Mouse (Mus musculus): ENCODE measurements around the gene Map3k4. TPM values are rescaled to one million over a fixed set of nuclear protein-coding genes. Genes with fewer than 3 reads are reported as not detected.

The Map3k4 gene
- total and polyA plus RNA-seq, 3 experiments: 12.7 to 22.6 (median 20.9) TPM

- Histone ChIP-seq H3K4me1 (ENCODE audit: control insufficient read depth in 1 of 2, insufficient read depth in 2 of 2) (no peaks in the 10 kb centered on the region), H3K27me3 (replicated peaks) (no peaks in the 10 kb centered on the region), H3K79me2 (replicated peaks; ENCODE audit: control insufficient read depth, extremely low read depth, insufficient read depth, poor library complexity, severe bottlenecking) (no peaks in the 10 kb centered on the region), H3K27ac (ENCODE audit: insufficient read depth, low read depth) (no peak overlapping the region), H3K4me2 (ENCODE audit: insufficient read depth, low read depth, poor library complexity, severe bottlenecking) (no peak overlapping the region), H3K9ac (ENCODE audit: insufficient read depth, low read depth) (no peak overlapping the region), H3K9me3 (replicated peaks; ENCODE audit: low read length) (no peaks in the 10 kb centered on the region), H3K36me3 (replicated peaks in 1 of 2; ENCODE audit: control insufficient read depth in 1 of 2, insufficient read depth in 1 of 2, low read length in 1 of 2) (peaks cover 45 to 88% of the 10 kb centered on the region in 2 experiments), H3K4me3 (replicated peaks in 1 of 3; ENCODE audit: low read depth in 2 of 3, low read length in 2 of 3, poor library complexity in 1 of 3) (no peak overlapping the region)
- TF ChIP-seq POLR2A (IDR thresholded peaks at IDR 0.05; ENCODE audit: low read depth, low read length): no peak
- no peak for TF ChIP-seq ELF1 (IDR thresholded peaks at IDR 0.05; ENCODE audit: low read depth, low read length)
- TF ChIP-seq ZC3H11A (IDR thresholded peaks at IDR 0.05; ENCODE audit: low read depth, low read length): no peak
- no peak for TF ChIP-seq ZNF384 (IDR thresholded peaks at IDR 0.05; ENCODE audit: low read depth, low read length)
- no peak for TF ChIP-seq JUN (IDR thresholded peaks at IDR 0.05; ENCODE audit: insufficient read depth, low read depth, low read length)
- TF ChIP-seq MYC (IDR thresholded peaks at IDR 0.05; ENCODE audit: low read depth, low read length): no peak
- no peak for TF ChIP-seq NELFE (IDR thresholded peaks at IDR 0.05; ENCODE audit: low read depth, low read length)
- no peak for TF ChIP-seq ZKSCAN1 (IDR thresholded peaks at IDR 0.05; ENCODE audit: borderline replicate concordance, low read depth, low read length)
- no peak for TF ChIP-seq MAFK (IDR thresholded peaks at IDR 0.05; ENCODE audit: insufficient replicate concordance, low read length)
- TF ChIP-seq IRF4 (IDR thresholded peaks at IDR 0.05; ENCODE audit: low read depth, low read length): no peak
- no peak for TF ChIP-seq GABPA (IDR thresholded peaks at IDR 0.05; ENCODE audit: insufficient replicate concordance, low read depth, low read length)
- TF ChIP-seq USF2 (conservative IDR thresholded peaks at IDR 0.05; ENCODE audit: low read depth, low read length): no peak
- no peak for TF ChIP-seq SMC3 (IDR thresholded peaks at IDR 0.05; ENCODE audit: low read depth, low read length)
- no peak for TF ChIP-seq E2F4 (IDR thresholded peaks at IDR 0.05; ENCODE audit: insufficient replicate concordance, low read depth, low read length)
- TF ChIP-seq CHD1 (IDR thresholded peaks at IDR 0.05; ENCODE audit: low read depth, low read length): no peak
- no peak for TF ChIP-seq CHD2 (IDR thresholded peaks at IDR 0.05; ENCODE audit: low read length)
- dilution Hi-C loops (cut with MboI; ENCODE audit: extremely low pct_ligation_motif_present, extremely low pct_unique_long_range_greater_than_20kb, low sequenced_read_pairs): no loop called here
- in situ Hi-C loops (cut with MboI; ENCODE audit: low pct_ligation_motif_present, low pct_unique_long_range_greater_than_20kb, low sequenced_read_pairs): no loop called here
- DNase-seq (ENCODE audit: extremely low read depth): no peak
These were observed 88.8 kb downstream of the Map3k4 start for GRCm38 (mm10) chr17:12229756-12230155.

- in situ Hi-C loops (cut with MboI; ENCODE audit: low pct_ligation_motif_present, low pct_unique_long_range_greater_than_20kb, low sequenced_read_pairs): no loop called here
- Histone ChIP-seq H3K4me3 (replicated peaks in 1 of 3; ENCODE audit: low read depth in 2 of 3, low read length in 2 of 3, poor library complexity in 1 of 3) (no peak overlapping the region), H3K79me2 (replicated peaks; ENCODE audit: control insufficient read depth, extremely low read depth, insufficient read depth, poor library complexity, severe bottlenecking) (no peaks in the 10 kb centered on the region), H3K27ac (ENCODE audit: insufficient read depth, low read depth) (no peak overlapping the region), H3K4me1 (ENCODE audit: control insufficient read depth in 1 of 2, insufficient read depth in 2 of 2) (peaks cover 0 to 9% of the 10 kb centered on the region in 2 experiments; a peak in 2 of 4 replicates), H3K9ac (ENCODE audit: insufficient read depth, low read depth) (no peak overlapping the region), H3K27me3 (replicated peaks) (no peaks in the 10 kb centered on the region), H3K36me3 (replicated peaks in 1 of 2; ENCODE audit: control insufficient read depth in 1 of 2, insufficient read depth in 1 of 2, low read length in 1 of 2) (peaks cover 39 to 88% of the 10 kb centered on the region in 2 experiments), H3K4me2 (ENCODE audit: insufficient read depth, low read depth, poor library complexity, severe bottlenecking) (no peak overlapping the region), H3K9me3 (replicated peaks; ENCODE audit: low read length) (no peaks in the 10 kb centered on the region)
- no peak for TF ChIP-seq MAZ (IDR thresholded peaks at IDR 0.05; ENCODE audit: low read depth, low read length)
- no peak for TF ChIP-seq CTCF (conservative IDR thresholded peaks at IDR 0.05 in 1 of 2, IDR thresholded peaks at IDR 0.05 in 1 of 2; ENCODE audit: low read depth in 2 of 2, low read length in 2 of 2)
- no peak for TF ChIP-seq ZNF384 (IDR thresholded peaks at IDR 0.05; ENCODE audit: low read depth, low read length)
- no peak for TF ChIP-seq POLR2A (IDR thresholded peaks at IDR 0.05; ENCODE audit: low read depth, low read length)
- no peak for TF ChIP-seq NELFE (IDR thresholded peaks at IDR 0.05; ENCODE audit: low read depth, low read length)
- no peak for TF ChIP-seq E2F4 (IDR thresholded peaks at IDR 0.05; ENCODE audit: insufficient replicate concordance, low read depth, low read length)
- no peak for TF ChIP-seq PAX5 (IDR thresholded peaks at IDR 0.05; ENCODE audit: low read length)
- no peak for TF ChIP-seq EP300 (IDR thresholded peaks at IDR 0.05; ENCODE audit: low read length)
- no peak for TF ChIP-seq RCOR1 (conservative IDR thresholded peaks at IDR 0.05; ENCODE audit: low read depth, low read length)
- no peak for TF ChIP-seq SIN3A (IDR thresholded peaks at IDR 0.05; ENCODE audit: low read length)
- no peak for TF ChIP-seq ZC3H11A (IDR thresholded peaks at IDR 0.05; ENCODE audit: low read depth, low read length)
- TF ChIP-seq USF1 (IDR thresholded peaks at IDR 0.05; ENCODE audit: low read depth, low read length): no peak
- no peak for TF ChIP-seq JUN (IDR thresholded peaks at IDR 0.05; ENCODE audit: insufficient read depth, low read depth, low read length)
- no peak for TF ChIP-seq RAD21 (IDR thresholded peaks at IDR 0.05; ENCODE audit: low read depth, low read length)
- TF ChIP-seq MEF2A (IDR thresholded peaks at IDR 0.05; ENCODE audit: borderline replicate concordance, low read depth, low read length): no peak
- no peak for TF ChIP-seq SMC3 (IDR thresholded peaks at IDR 0.05; ENCODE audit: low read depth, low read length)
- TF ChIP-seq IRF4 (IDR thresholded peaks at IDR 0.05; ENCODE audit: low read depth, low read length): no peak
- DNase-seq (ENCODE audit: extremely low read depth): no peak
- dilution Hi-C loops (cut with MboI; ENCODE audit: extremely low pct_ligation_motif_present, extremely low pct_unique_long_range_greater_than_20kb, low sequenced_read_pairs): no loop called here
These were observed 90.1 kb downstream of the Map3k4 start for GRCm38 (mm10) chr17:12228471-12228870.
